Mouse (Mus musculus): Measurements from ENCODE around the gene Ankrd45.

Ankrd45 gene

GRCm38 (mm10) chr1:161159214-161159613 is 16.7 kb downstream of the Ankrd45 start, which contains the start of gene Tex50:
Gene Tex50 (minus strand): TSS chr1:161159314.
- no peak for TF ChIP-seq GATA4 (IDR thresholded peaks at IDR 0.05; ENCODE audit: insufficient replicate concordance, low read length)

GRCm38 (mm10) chr1:161160266-161160665 is 17.8 kb downstream of the Ankrd45 start:
- no peak for TF ChIP-seq GATA4 (IDR thresholded peaks at IDR 0.05; ENCODE audit: insufficient replicate concordance, low read length)

DNA sequence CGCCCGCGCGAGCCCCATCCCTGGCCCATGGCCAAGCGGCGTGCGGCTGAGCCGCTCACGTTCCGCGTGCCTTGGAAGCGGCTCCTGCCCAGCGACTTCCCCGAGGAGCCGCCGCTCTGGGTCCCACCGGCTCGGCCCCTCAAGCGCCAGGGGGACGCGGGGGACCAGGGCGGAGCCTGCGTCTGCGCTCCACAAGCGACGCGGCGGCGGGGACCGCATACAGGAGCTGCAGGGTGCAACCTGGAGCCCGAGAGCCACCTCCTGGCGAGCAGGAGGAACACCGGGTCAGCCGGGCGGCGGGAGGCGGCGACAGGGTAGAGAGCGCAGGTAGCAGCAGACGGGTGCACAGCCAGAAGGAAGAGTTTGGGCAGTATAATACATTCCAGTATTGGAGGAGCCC is 28.2 kb downstream of the Ankrd45 start:
- no peak for TF ChIP-seq GATA4 (IDR thresholded peaks at IDR 0.05; ENCODE audit: insufficient replicate concordance, low read length)

DNA sequence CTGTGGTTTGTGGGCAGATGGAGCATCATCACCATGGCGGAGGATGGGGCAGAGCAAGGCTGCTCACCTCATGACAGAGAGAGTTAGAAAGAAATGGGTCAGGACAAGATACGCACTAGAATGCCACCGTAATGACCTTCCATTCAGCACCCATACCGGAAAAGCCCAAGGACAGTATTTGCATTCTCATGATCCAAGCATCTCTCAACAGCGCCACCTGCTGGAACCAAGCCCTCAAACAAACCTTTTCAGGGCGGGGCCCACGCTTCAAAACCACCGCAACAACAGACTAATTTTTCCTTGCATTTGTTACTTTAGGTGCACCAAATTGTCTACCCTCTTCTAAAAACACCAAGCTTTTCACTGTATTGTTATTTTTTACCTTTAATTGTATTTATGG is 38.2 kb downstream of the Ankrd45 start:
- TF ChIP-seq GATA4 (IDR thresholded peaks at IDR 0.05; ENCODE audit: insufficient replicate concordance, low read length) = no peak

- no peak for TF ChIP-seq GATA4 (IDR thresholded peaks at IDR 0.05; ENCODE audit: insufficient replicate concordance, low read length)
Measured at GRCm38 (mm10) chr1:161182386-161182785, 39.9 kb downstream of the Ankrd45 start.

DNA sequence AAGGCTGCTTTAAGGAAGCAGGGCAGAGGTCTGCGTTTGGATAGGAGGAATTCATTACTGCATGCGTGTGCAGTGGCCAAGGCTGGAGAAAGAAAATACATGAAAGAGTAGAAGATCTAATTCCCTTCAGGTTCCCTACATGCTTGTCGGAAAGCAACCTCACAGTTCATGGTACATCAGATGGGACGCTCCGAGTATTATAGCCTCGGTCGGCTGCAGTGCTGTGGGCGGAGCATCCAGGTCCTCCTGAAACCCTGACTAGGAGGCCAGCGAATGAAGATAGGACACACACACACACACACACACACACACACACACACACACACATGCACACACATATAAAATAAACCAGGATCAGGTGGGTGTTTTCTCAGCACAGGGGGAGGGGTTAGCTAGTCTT is 41.2 kb downstream of the Ankrd45 start:
- no peak for TF ChIP-seq GATA4 (IDR thresholded peaks at IDR 0.05; ENCODE audit: insufficient replicate concordance, low read length)

DNA sequence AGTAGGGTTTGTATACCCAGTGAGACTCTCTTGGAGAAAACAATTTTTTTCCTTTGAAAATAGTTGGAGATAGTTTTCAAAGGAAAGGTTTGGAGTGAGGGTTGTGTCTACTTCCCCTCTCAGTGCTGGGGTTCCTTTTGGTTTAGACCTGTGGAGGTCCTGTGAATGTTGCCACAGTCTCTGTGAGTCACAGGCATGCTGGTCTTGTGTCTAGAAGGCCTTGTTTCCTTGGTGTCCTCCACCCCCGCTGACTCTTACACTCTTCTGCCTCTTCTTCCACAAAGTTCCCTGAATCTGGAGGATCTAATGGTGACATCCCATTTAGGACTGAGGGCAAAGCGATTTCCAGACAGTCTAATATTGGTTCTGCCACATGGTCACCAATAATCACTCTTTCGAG is 42.9 kb downstream of the Ankrd45 start:
- no peak for TF ChIP-seq GATA4 (IDR thresholded peaks at IDR 0.05; ENCODE audit: insufficient replicate concordance, low read length)

GRCm38 (mm10) chr1:161190253-161190910 is 47.9 kb downstream of the Ankrd45 start:
- no peak for TF ChIP-seq GATA4 (IDR thresholded peaks at IDR 0.05; ENCODE audit: insufficient replicate concordance, low read length)

GRCm38 (mm10) chr1:161195541-161196351 is 53.3 kb downstream of the Ankrd45 start:
- no peak for TF ChIP-seq GATA4 (IDR thresholded peaks at IDR 0.05; ENCODE audit: insufficient replicate concordance, low read length)

DNA sequence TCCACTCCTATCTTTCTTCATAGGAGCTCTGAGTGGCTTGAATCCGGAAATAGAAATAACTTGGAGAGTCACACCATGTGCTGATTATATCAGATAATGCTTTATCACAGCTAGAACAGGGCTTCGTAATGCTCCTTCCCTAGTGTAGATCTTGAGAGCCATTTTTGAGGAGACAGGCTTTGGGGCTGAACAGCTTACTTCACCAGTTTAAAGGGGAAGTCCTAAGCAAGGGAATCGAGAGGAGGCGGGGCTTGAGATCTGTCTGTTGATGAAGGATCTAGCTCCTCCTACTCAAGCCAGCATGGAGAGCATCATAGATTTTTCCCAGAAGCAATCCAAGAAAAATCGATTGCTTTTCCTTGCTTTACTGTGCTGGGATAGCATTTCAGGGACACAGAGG is 57.4 kb downstream of the Ankrd45 start:
- TF ChIP-seq GATA4 (IDR thresholded peaks at IDR 0.05; ENCODE audit: insufficient replicate concordance, low read length) = no peak

DNA sequence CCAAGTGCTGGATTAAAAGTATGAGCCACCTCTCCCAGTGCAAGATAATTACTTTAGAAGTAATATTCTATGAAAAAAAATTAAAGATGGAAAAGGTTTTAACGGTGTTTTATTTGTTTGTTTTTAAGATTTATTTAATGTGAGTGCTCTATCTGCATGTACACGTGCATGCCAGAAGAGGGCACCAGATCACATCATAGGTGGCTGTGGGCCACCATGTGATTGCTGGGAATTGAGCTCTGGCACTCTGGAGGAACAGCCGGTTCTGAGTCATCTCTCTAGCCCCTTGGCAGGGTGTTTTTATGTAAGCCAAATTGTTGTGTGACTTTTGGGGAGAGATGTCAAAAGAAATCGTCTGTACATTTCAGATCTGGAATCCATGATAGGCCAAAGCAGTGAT is 72.0 kb downstream of the Ankrd45 start:
- no peak for TF ChIP-seq GATA4 (IDR thresholded peaks at IDR 0.05; ENCODE audit: insufficient replicate concordance, low read length)

GRCm38 (mm10) chr1:161219816-161220215 is 77.3 kb downstream of the Ankrd45 start:
- no peak for TF ChIP-seq GATA4 (IDR thresholded peaks at IDR 0.05; ENCODE audit: insufficient replicate concordance, low read length)

All from liver, adult (tissue).